Mouse (Mus musculus) B cell, adult 2 months (primary cell): ENCODE data around the gene Lrrc10.
"Not testable (repeated sequence)": the region's sequence is repeated elsewhere in the genome, so short reads cannot be mapped to it uniquely, and the experiment has no call there.

ENCODE experiments used
- DNase-seq, 2 experiments: peaks; one replicate each; pipeline ENCODE4 v3.0.0; 2022

Lrrc10 gene

GRCm38 (mm10) chr10:117045175-117046056 is at the start of gene Lrrc10:
Gene Lrrc10 (plus strand): TSS chr10:117045341.
- no peak for DNase-seq

GRCm38 (mm10) chr10:116995584-116996235 is 49.4 kb upstream of the Lrrc10 start:
- DNase-seq, result no peak

- no peak for DNase-seq
These were observed 48.9 kb upstream of the Lrrc10 start for GRCm38 (mm10) chr10:116996236-116996600.

- DNase-seq, result no peak
These were observed 46.3 kb upstream of the Lrrc10 start for GRCm38 (mm10) chr10:116998716-116999455.

- no peak for DNase-seq
These were observed 44.2 kb upstream of the Lrrc10 start for GRCm38 (mm10) chr10:117000975-117001374.

GRCm38 (mm10) chr10:117004695-117005094 is 40.4 kb upstream of the Lrrc10 start:
- DNase-seq, result no peak

GRCm38 (mm10) chr10:117005707-117006464 is 39.3 kb upstream of the Lrrc10 start:
- DNase-seq, result no peak

GRCm38 (mm10) chr10:117009691-117010090 is 35.5 kb upstream of the Lrrc10 start:
- DNase-seq, result no peak

GRCm38 (mm10) chr10:117011047-117011446 is 34.1 kb upstream of the Lrrc10 start:
- no peak for DNase-seq

GRCm38 (mm10) chr10:117013689-117014390 is 31.3 kb upstream of the Lrrc10 start:
- no peak for DNase-seq

GRCm38 (mm10) chr10:117014565-117014964 is 30.6 kb upstream of the Lrrc10 start:
- no peak for DNase-seq

- no peak for DNase-seq
These were observed 26.8 kb upstream of the Lrrc10 start for GRCm38 (mm10) chr10:117018281-117018840.

- no peak for DNase-seq
These were observed 24.0 kb upstream of the Lrrc10 start for GRCm38 (mm10) chr10:117021020-117021754.

- no peak for DNase-seq
These were observed 21.4 kb upstream of the Lrrc10 start for GRCm38 (mm10) chr10:117023693-117024092.

GRCm38 (mm10) chr10:117025776-117026175 is 19.4 kb upstream of the Lrrc10 start:
- DNase-seq, result not testable (repeated sequence)

- DNase-seq, result no peak
These were observed 19.0 kb upstream of the Lrrc10 start for GRCm38 (mm10) chr10:117026176-117026575.

GRCm38 (mm10) chr10:117031160-117031559 is 14.0 kb upstream of the Lrrc10 start:
- no peak for DNase-seq

- peak; percentile 88 to 91 for DNase-seq
These were observed 11.4 kb upstream of the Lrrc10 start for GRCm38 (mm10) chr10:117033785-117034184.

GRCm38 (mm10) chr10:117040355-117040754 is 4.8 kb upstream of the Lrrc10 start:
- no peak for DNase-seq

GRCm38 (mm10) chr10:117042295-117042694 is 2.8 kb upstream of the Lrrc10 start:
- no peak for DNase-seq
